Mouse (Mus musculus) cerebellum, postnatal 36 days (tissue): Measurements from ENCODE around the gene D11Wsu47e.

ENCODE experiments used
- DNase-seq, 2 experiments: peaks; one replicate each; pipeline ENCODE4 v3.0.0; 2021 to 2022; ENCODE audit warnings: mixed read lengths in 2 of 2

D11Wsu47e gene

DNA sequence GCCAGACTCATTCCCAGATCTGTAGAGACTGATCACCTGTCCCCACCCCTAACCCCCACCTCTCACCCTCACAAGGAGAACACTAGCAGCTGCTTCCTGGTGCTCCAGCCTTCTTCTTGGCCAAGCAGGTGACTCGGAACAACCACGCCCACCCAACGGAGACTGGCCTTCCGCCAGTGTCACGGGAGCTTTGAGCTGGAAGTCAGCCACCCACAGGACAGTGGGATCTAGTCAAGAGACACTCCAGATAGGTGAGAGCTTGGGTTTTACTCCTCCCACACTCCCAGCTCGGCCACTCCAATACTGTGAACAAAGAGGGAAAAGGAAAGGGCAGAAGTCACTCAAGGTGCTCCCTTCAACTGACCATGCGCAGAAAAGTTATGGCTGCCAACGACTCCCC is 55.0 kb downstream of the D11Wsu47e start:
- no peak for DNase-seq

DNA sequence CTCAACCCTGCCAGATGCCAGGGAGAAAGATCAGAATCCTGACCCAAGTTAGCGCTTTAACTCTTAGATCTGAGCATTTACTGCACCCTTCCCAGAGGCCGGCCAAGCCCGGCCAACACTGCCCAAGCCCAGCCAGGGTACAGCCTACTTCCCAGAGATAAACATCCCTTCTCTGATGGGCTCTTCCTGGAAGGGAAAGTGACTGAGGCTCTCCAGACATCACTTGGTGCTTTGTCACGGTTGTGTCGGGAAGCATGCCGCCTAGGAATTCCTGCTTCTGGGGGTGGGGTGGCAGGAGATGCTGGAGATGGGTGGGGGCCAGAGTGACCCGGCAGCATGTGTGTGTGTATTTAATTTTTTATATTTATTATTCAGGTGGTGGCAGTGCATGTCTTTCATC is 55.9 kb downstream of the D11Wsu47e start:
- no peak for DNase-seq

DNA sequence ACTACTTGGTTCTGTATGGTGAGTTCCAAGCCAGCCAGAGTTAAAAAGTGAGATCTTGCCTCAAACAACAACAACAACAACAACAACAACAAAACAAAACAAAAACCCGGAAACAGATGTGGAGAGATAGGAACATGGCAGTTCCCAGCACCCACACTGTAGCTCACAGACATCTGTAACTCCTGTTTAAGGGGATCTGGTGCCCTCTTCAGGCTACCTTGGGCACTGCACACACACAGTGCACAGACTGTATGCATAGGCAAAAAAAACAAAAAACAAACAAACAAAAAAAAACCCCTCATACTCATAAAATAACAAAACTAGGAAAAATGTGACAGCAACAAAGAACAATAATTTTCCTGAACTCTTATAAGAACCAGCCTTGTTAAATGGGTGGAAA is 58.8 kb downstream of the D11Wsu47e start:
- no peak for DNase-seq
